Mouse (Mus musculus) gastrocnemius, postnatal 4 days (tissue): Measurements from ENCODE around the gene Dzip1. TPM values are rescaled to one million over a fixed set of nuclear protein-coding genes. Genes with fewer than 3 reads are reported as not detected.

ENCODE experiments used
- DNase-seq, 2 experiments: peaks; one replicate each; pipeline ENCODE4 v3.0.0; 2021 to 2022; ENCODE audit warnings: low spot score in 2 of 2, mixed read lengths in 2 of 2
- total RNA-seq, 2 experiments: library from RNA; stranded (reverse); gene quantifications; 2 replicates each; pipeline ENCODE4 v1.2.3; 2021

Gene Dzip1
- total RNA-seq, 2 experiments from 2014 or later = 14.0 to 14.4 TPM

DNA sequence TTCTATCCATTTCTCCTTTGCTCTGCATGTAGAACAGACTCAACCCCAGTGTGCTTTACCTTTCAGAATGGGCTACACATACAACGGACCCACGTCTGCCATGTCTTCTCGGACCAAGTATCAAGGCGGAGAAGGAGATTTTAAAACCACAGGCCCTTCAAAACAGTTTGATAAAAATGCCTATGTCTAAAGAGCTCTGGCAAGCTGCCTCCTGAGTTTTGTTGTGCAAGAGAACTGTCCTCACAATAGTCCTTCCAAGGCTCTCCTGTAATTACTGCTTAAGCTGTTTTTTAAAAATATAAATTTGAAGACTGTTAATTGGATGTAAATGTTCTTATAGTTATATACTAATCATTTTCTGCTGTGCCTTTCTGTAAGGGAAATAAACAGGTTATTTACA lies 51.1 kb downstream of the Dzip1 start:
- no peak for DNase-seq

DNA sequence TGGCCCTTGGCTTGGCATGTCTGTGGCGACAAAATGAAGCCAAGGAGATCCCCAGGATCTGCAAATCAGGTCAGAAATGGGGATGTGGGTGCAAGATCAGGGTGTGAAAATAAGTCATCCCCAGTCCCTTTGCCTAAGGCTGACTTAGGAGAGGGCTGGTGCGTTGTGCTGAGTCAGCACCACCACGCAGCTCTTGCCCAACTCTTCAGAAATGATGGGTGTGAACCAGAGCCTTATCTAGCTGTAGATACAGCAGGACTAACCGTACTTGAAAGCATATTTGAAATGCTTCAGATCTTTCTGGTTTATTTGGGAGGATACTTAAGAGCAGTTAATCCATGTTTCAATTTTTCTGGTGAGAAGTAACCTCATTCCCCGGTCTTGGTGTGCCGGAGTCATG lies 55.5 kb downstream of the Dzip1 start:
- DNase-seq = no peak

DNA sequence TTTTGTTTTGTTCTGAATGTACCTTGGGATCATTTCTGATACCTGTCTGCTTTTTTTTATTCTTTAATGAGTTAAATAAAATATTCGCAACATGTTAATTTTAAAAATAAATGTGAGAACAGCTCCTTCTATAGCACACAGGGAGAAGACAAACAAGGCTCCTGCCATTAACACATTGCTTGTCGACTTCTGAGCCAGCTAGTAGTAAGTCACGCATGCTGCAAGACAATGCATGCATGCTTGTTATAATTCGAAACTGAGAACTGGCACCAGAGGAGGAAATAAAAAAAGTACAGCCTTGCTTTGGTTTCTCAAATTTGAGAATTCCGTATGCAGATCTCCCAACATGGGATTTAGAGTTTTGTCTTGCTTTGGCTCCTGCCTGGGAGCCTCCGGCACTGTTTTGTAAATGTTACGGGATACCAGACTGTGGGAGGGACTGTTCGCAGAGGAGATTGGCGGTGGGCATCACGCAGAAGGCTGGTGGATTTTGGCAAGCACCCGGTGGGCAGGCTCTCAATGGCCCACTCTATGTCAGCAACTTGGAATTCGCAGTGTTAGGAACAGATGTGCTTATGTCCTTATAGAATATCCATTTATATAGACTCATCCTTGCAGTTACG lies 57.0 kb downstream of the Dzip1 start:
- no peak for DNase-seq

DNA sequence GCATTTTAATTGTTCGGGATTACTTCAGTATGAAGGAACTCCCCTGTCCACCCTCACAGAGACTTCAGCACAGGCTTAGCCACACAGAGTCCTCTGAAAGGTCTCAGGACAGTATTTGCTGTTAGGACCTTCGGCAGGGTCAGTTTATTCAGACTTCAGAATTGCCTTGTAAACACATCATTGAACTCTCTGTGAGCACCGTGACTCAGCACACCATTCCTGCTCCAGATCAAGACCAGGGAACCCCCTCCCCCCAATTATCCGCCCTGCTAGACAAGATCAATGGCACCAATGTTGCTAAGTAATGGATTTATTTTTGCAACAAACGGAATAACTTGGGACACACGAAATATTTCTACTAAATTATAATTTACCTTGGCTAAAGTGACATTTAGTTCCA lies 57.9 kb downstream of the Dzip1 start:
- no peak for DNase-seq

GRCm38 (mm10) chr14:118866014-118866811 lies 59.0 kb downstream of the Dzip1 start:
- DNase-seq = no peak

- no peak for DNase-seq
Observed at GRCm38 (mm10) chr14:118864905-118865304, 60.4 kb downstream of the Dzip1 start.

DNA sequence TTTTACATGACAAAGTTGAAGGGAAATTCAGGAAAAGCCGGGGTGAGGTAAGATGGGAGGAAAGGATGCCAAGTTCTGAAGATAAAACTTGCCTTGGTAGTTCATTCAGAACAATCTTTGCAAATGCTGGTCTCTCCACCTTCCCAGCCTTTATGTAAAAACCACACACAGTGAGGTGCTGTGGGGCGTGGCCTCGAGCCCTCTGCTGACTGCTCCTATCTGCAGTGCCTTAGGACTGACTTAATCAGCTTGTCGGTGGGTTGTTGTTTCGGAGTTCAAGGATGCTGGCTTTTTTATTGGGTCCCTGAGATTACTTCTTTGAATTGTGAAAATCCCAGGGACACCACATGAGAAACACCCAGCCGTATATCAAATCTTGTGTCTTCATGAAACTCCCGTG lies 63.0 kb downstream of the Dzip1 start:
- DNase-seq = no peak

GRCm38 (mm10) chr14:118858318-118858717 lies 66.9 kb downstream of the Dzip1 start:
- no peak for DNase-seq

DNA sequence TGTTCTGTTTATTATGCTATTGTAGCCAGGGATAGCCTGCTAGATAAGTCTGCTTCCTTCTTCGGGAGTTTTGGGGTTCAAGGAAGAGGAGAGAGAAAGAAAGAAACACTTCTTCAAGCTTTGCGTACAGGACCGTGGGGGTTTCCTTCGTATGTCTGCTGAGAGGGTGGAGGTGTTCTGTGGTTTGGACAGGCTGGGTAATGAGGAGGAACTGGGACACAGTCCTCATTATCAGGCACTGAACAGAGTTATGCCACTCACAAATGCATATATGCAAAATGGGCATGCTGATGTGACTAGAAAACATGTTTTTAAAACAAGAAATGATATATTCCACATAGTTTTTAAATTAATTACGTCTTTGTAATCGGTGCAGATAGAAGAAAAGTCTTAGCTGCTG lies 68.7 kb downstream of the Dzip1 start:
- no peak for DNase-seq

- no peak for DNase-seq
Observed at GRCm38 (mm10) chr14:118855141-118855800, 70.0 kb downstream of the Dzip1 start.

- DNase-seq = peak; percentile 32 to 39
Observed at GRCm38 (mm10) chr14:118854371-118855114, 70.7 kb downstream of the Dzip1 start.

DNA sequence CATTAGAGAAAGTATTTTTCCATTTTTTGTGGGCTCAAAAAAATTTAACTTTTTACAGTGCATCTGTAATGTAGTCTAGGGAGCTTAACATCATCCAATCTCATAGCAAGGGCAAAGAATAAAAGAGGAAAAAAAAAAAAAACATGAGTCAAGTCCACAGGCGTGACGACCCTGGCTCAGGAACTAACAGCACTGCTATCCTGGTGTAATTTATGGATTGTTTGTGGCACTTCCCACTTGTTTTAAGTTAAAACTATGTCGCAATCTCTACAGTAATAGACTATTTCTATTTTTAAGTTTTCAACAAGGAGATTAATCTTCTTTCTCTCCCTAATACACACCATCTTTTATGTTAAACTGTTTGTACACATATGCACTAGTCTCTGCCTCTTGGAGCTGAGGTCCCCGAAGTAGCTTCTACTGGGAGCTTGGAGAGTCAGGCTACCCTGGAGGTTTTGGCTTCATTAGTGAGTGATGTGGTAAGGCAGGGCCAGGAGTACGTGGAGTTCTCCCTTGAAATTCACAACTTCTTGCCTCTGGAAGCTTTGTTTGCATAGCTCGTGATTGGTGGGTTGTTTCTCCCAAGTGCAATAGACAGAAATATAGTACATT lies 73.7 kb downstream of the Dzip1 start:
- no peak for DNase-seq

- no peak for DNase-seq
Observed at GRCm38 (mm10) chr14:118850696-118851035, 74.6 kb downstream of the Dzip1 start.

- no peak for DNase-seq
Observed at GRCm38 (mm10) chr14:118850011-118850695, 75.1 kb downstream of the Dzip1 start.

GRCm38 (mm10) chr14:118848171-118848570 lies 77.1 kb downstream of the Dzip1 start:
- DNase-seq = no peak

- DNase-seq = no peak
Observed at GRCm38 (mm10) chr14:118846834-118847233, 78.4 kb downstream of the Dzip1 start.

DNA sequence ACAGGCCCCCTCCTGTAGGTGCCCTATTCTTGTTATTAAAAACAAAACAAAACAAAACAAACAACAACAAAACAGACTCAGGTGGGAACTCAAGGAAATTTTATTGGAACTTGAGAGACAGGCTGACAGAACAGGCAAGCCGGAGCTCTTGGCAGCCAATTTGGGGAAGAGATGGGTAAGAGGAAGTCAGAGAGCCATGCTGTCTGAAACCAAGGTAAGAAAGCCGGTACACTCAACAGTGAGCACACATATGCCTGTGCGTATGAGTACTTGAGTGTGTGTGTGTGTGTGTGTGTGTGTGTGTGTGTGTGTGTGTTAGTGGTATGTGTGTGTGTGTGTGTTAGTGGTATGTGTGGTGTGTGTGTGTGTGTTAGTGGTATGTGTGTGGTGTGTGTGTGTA lies 82.9 kb downstream of the Dzip1 start:
- no peak for DNase-seq

DNA sequence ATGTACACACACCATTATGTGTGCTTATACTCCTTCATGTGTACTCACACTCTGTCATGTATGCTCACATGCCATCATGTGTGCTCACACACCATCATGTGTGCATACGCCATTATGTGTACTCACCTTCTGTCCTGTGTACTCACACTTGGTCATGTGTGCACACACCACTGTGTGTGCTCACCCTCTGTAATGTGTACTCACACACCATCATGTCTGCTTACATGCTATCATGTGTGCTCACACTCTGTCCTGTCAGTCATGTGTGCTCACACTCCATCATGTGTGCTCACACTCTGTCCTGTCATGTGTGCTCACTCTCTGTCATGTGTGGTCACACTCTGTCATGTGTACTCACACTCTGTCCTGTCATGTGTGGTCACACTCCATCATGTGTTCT lies 85.2 kb downstream of the Dzip1 start:
- DNase-seq = no peak

GRCm38 (mm10) chr14:118839416-118839815 lies 85.8 kb downstream of the Dzip1 start:
- no peak for DNase-seq

DNA sequence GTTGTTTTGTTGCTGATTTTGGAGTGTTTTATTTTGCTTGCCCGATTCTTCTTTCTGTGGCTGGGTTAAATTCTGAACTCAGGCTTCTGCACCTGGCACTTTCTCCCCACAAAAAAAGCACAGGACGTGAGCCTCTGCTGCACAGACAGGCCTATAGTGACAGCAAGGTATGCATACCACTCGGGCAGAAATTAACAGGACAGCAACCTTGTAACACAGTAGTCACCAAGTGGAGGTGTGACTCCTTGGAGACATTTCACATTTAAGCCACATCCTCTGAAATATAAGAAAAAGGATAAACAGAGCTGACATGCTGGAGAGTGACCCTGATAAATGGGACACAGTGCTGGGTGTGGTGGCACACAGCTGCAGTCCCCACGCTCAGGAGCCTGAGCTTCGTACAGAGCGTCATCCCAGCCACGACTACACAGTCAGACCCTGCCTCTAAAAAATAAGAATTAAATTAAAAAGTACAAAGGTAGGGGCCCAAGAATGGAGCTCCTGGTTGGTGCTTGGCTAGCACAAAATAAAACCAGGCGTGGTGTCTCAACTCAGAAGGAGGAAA lies 86.6 kb downstream of the Dzip1 start:
- no peak for DNase-seq
